Mouse (Mus musculus): ENCODE data around the gene Pnpla2. TPM values are rescaled to one million over a fixed set of nuclear protein-coding genes. Genes with fewer than 3 reads are reported as not detected.

Gene Pnpla2
- polyA plus RNA-seq, 1 experiment: 185 TPM

- 94% methylated on average over 5 of the region's 5 CpGs for WGBS
- no peak for DNase-seq (ENCODE audit: low read depth, low spot score)
Measured at GRCm38 (mm10) chr7:141502556-141502905, 47.5 kb downstream of the Pnpla2 start.

- DNase-seq (ENCODE audit: low read depth, low spot score): no peak
- 93% methylated on average over 2 of the region's 2 CpGs for WGBS
Measured at GRCm38 (mm10) chr7:141506278-141506677, 51.3 kb downstream of the Pnpla2 start.

GRCm38 (mm10) chr7:141508160-141508559 lies 53.2 kb downstream of the Pnpla2 start:
- no peak for DNase-seq (ENCODE audit: low read depth, low spot score)

GRCm38 (mm10) chr7:141510196-141510595 lies 55.2 kb downstream of the Pnpla2 start:
- WGBS: 93% methylated on average over 5 of the region's 5 CpGs
- DNase-seq (ENCODE audit: low read depth, low spot score): no peak

Other genes with a start within 250 kb of the Pnpla2 start
- 7.2 and 9.4 TPM in 2 replicates for gene Lmntd2, start 241.1 kb upstream of the Pnpla2 start, polyA plus RNA-seq (2012; rRNA removed)
- 143 and 153 TPM in 2 replicates for gene Rassf7, start 239.3 kb upstream of the Pnpla2 start, polyA plus RNA-seq (2012; rRNA removed)
- 23.1 and 24.7 TPM in 2 replicates for gene Phrf1, start 226.4 kb upstream of the Pnpla2 start, polyA plus RNA-seq (2012; rRNA removed)
- 159 and 210 TPM in 2 replicates for gene Irf7, start 188.7 kb upstream of the Pnpla2 start, polyA plus RNA-seq (2012; rRNA removed)
- gene Cdhr5, start 178.4 kb upstream of the Pnpla2 start, polyA plus RNA-seq (2012; rRNA removed): 611 and 677 TPM in 2 replicates
- gene Sct, start 176.1 kb upstream of the Pnpla2 start, polyA plus RNA-seq (2012; rRNA removed): 226 and 321 TPM in 2 replicates
- gene Drd4, start 163.2 kb upstream of the Pnpla2 start, polyA plus RNA-seq (2012; rRNA removed): 0.08 and 0.21 TPM in 2 replicates
- 17.5 and 19.9 TPM in 2 replicates for gene Deaf1, start 127.5 kb upstream of the Pnpla2 start, polyA plus RNA-seq (2012; rRNA removed)
- gene Tmem80, start 127.5 kb upstream of the Pnpla2 start, polyA plus RNA-seq (2012; rRNA removed): 33.3 and 37.2 TPM in 2 replicates
- 314 and 414 TPM in 2 replicates for gene Eps8l2, start 116.3 kb upstream of the Pnpla2 start, polyA plus RNA-seq (2012; rRNA removed)
- 554 and 560 TPM in 2 replicates for gene Taldo1, start 63.0 kb upstream of the Pnpla2 start, polyA plus RNA-seq (2012; rRNA removed)
- 54.0 and 56.7 TPM in 2 replicates for gene Gatd1, start 41.1 kb upstream of the Pnpla2 start, polyA plus RNA-seq (2012; rRNA removed)
- 2.0 and 2.9 TPM in 2 replicates for gene Cend1, start 25.7 kb upstream of the Pnpla2 start, polyA plus RNA-seq (2012; rRNA removed)
- 214 and 297 TPM in 2 replicates for gene Slc25a22, start 17.3 kb upstream of the Pnpla2 start, polyA plus RNA-seq (2012; rRNA removed)
- 13.0 and 17.0 TPM in 2 replicates for gene Pidd1, start 11.2 kb upstream of the Pnpla2 start, polyA plus RNA-seq (2012; rRNA removed)
- 642 and 693 TPM in 2 replicates for gene Rplp2, start 7.8 kb upstream of the Pnpla2 start, polyA plus RNA-seq (2012; rRNA removed)
- gene Cracr2b, start 5.9 kb downstream of the Pnpla2 start, polyA plus RNA-seq (2012; rRNA removed): 38.6 and 41.4 TPM in 2 replicates
- gene Cd151, start 12.2 kb downstream of the Pnpla2 start, polyA plus RNA-seq (2012; rRNA removed): 255 and 294 TPM in 2 replicates
- gene Polr2l, start 19.9 kb downstream of the Pnpla2 start, polyA plus RNA-seq (2012; rRNA removed): 40.0 and 43.9 TPM in 2 replicates
- gene Tspan4, start 20.0 kb downstream of the Pnpla2 start, polyA plus RNA-seq (2012; rRNA removed): 19.5 and 21.6 TPM in 2 replicates
- 31.5 and 37.0 TPM in 2 replicates for gene Chid1, start 84.7 kb downstream of the Pnpla2 start, polyA plus RNA-seq (2012; rRNA removed)
- gene Ap2a2, start 107.0 kb downstream of the Pnpla2 start, polyA plus RNA-seq (2012; rRNA removed): 66.6 and 81.1 TPM in 2 replicates
- gene Muc6, start 200.1 kb downstream of the Pnpla2 start, polyA plus RNA-seq (2012; rRNA removed): 0.05 and 0.12 TPM in 2 replicates
- gene Muc2, start 235.1 kb downstream of the Pnpla2 start, polyA plus RNA-seq (2012; rRNA removed): 2,371 and 2,442 TPM in 2 replicates

All from large intestine, adult 2 months (tissue).